Mouse (Mus musculus) heart, adult 2 months (tissue): ENCODE measurements around the gene Crxos. TPM values are rescaled to one million over a fixed set of nuclear protein-coding genes. Genes with fewer than 3 reads are reported as not detected.

Source experiments
- DNase-seq, 2 experiments: peaks; one replicate each; pipeline ENCODE4 v3.0.0; 2021
- H3K27ac ChIP-seq: fragments of 200-600 bp; 2 replicates; pipeline ENCODE4 v1.8.1; 2022
- H3K27me3 ChIP-seq: fragments of 200-500 bp; 2 replicates; pipeline ENCODE4 v1.6.1; 2012; ENCODE audit warnings: mild to moderate bottlenecking, low read length, inconsistent platforms, mixed read lengths; ENCODE audit not compliant: control insufficient read depth, insufficient read depth
- H3K36me3 ChIP-seq: fragments of 200-500 bp; 2 replicates; pipeline ENCODE4 v1.6.1; 2012; ENCODE audit warnings: low read length, inconsistent platforms; ENCODE audit not compliant: control insufficient read depth, insufficient read depth
- H3K4me1 ChIP-seq: fragments of 200-500 bp; 2 replicates; pipeline ENCODE4 v1.6.1; 2011; ENCODE audit warnings: low read length; ENCODE audit not compliant: control insufficient read depth, insufficient read depth
- H3K4me3 ChIP-seq: fragments of 200-600 bp; 2 replicates; pipeline ENCODE4 v1.8.1; 2022
- H3K79me2 ChIP-seq: fragments of 200-500 bp; replicated peaks from 2 replicates; pipeline ENCODE4 v1.6.1; 2012; ENCODE audit warnings: mild to moderate bottlenecking, inconsistent platforms, low read length, moderate library complexity, mixed read lengths; ENCODE audit not compliant: control insufficient read depth, insufficient read depth
- H3K9ac ChIP-seq: fragments of 200-500 bp; 2 replicates; pipeline ENCODE4 v1.6.1; 2012; ENCODE audit warnings: low read depth, mild to moderate bottlenecking, control low read depth, inconsistent platforms, low read length, mixed read lengths
- CTCF ChIP-seq: fragments of 200-600 bp; IDR thresholded peaks from 2 replicates; pipeline ENCODE4 v1.8.1; 2022; ENCODE audit warnings: antibody characterized with exemption, mild to moderate bottlenecking, moderate library complexity
- EP300 ChIP-seq: fragments of 200-500 bp; IDR thresholded peaks from 2 replicates; pipeline ENCODE4 v1.6.1; 2011; ENCODE audit warnings: low read depth, low read length, control low read depth; ENCODE audit not compliant: insufficient read depth
- POLR2A ChIP-seq: fragments of 200-500 bp; IDR thresholded peaks from 2 replicates; pipeline ENCODE4 v1.6.1; 2011; ENCODE audit warnings: mild to moderate bottlenecking, low read depth, low read length, control low read depth; ENCODE audit not compliant: insufficient read depth
- WGBS: fragments of 180-500 bp; shearing (Covaris S2); methylation state at CpG from one replicate; pipeline ENCODE4 v1.1.7; 2018; 5-methylcytosine and 5-hydroxymethylcytosine counted together
- intact Hi-C: fragments of 180-260 bp; cut with DNase I; formaldehyde crosslinking; loops from one replicate; pipeline ENCODE4 v1.15.1; 2025
- polyA plus RNA-seq: library from polyadenylated mRNA; depleted of rRNA; stranded (reverse); fragments of >200 nt; gene quantifications from 2 replicates; pipeline ENCODE4 v1.2.3, GENCODE M21; 2012
- total RNA-seq, 2 experiments: library from RNA; stranded (reverse); gene quantifications; 2 replicates each; pipeline ENCODE4 v1.2.3; 2021

The Crxos gene
- total and polyA plus RNA-seq, 3 experiments = not detected

DNA sequence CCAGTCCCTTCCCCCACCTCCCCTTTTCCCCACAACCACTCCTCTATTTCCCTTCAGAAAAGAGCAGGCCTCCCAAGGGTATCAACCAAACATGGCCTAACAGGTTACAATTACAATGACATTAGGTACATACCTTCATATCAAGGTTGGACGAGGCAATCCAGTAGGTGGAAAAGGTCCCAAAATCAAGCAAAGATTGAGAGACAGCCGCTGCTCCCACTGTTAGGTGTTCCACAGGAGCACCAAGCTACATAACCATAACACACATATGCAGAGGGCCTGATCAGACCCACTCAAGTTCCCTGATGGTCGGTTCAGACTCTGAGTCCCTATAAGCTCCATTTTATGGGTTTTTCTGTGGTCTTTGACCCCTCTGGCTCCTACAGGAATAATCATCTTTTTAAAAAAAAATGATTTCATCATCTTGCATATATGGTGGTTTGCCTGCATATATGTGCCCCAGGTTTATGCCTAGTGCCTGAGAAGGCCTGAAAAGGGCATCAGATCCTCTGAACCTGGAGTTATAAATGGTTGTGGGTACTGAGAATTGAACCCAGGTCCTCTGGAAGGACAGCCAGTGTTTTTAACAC is 33.8 kb downstream of the Crxos start:
- no peak for DNase-seq
- Histone ChIP-seq H3K4me3 (no peak overlapping the region), H3K36me3 (no peaks in the 10 kb centered on the region; the same call in 1 of the 2 replicates), H3K27ac (no peak overlapping the region), H3K9ac (no peak overlapping the region), H3K79me2 (no peaks in the 10 kb centered on the region), H3K4me1 (peaks cover 5% of the 10 kb centered on the region), H3K27me3 (no peaks in the 10 kb centered on the region)
- no peak for TF ChIP-seq CTCF
- TF ChIP-seq EP300 = no peak
- no peak for TF ChIP-seq POLR2A
- 86% methylated on average over 3 of the region's 3 CpGs for WGBS
- intact Hi-C loops = no loop called here

GRCm38 (mm10) chr7:15916996-15917395 is 34.6 kb downstream of the Crxos start:
- Histone ChIP-seq H3K9ac (no peak overlapping the region), H3K4me3 (no peak overlapping the region), H3K79me2 (no peaks in the 10 kb centered on the region), H3K4me1 (peaks cover 5% of the 10 kb centered on the region), H3K36me3 (no peaks in the 10 kb centered on the region; the same call in 1 of the 2 replicates), H3K27me3 (no peaks in the 10 kb centered on the region), H3K27ac (no peak overlapping the region)
- DNase-seq = no peak
- no peak for TF ChIP-seq POLR2A
- TF ChIP-seq EP300 = no peak
- TF ChIP-seq CTCF = no peak
- WGBS = 75% methylated on average over 4 of the region's 4 CpGs
- intact Hi-C loops = no loop called here

DNA sequence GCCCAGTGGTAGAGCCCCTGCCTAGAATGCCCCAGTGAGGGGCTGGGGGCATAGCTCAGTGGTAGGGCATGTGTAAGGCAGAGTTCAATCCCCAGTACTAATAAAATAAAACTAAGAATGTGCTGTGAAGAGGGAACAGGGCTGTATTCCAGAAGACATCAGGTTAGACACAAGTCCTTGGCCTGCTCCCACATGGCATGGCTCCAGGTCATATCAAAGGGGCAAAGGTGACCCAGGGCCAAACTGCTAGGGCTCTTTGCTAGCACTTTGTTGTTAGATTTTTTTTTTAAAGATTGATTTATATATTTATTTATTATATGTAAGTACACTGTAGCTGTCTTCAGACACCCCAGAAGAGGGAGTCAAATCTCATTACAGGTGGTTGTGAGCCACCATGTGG is 36.0 kb downstream of the Crxos start:
- intact Hi-C loops = no loop called here
- Histone ChIP-seq H3K27me3 (no peaks in the 10 kb centered on the region), H3K79me2 (no peaks in the 10 kb centered on the region), H3K36me3 (no peaks in the 10 kb centered on the region; the same call in 1 of the 2 replicates), H3K9ac (no peak overlapping the region), H3K4me3 (no peak overlapping the region), H3K27ac (no peak overlapping the region), H3K4me1 (peaks cover 7% of the 10 kb centered on the region)
- no peak for DNase-seq
- TF ChIP-seq EP300 = no peak
- no peak for TF ChIP-seq POLR2A
- no peak for TF ChIP-seq CTCF

- Histone ChIP-seq H3K27me3 (no peaks in the 10 kb centered on the region), H3K4me3 (no peak overlapping the region), H3K9ac (no peak overlapping the region), H3K27ac (no peak overlapping the region), H3K4me1 (peaks cover 6% of the 10 kb centered on the region), H3K36me3 (no peaks in the 10 kb centered on the region; the same call in 1 of the 2 replicates), H3K79me2 (no peaks in the 10 kb centered on the region)
- WGBS = 79% methylated on average over 9 of the region's 9 CpGs
- no peak for DNase-seq
- TF ChIP-seq POLR2A = no peak
- no peak for TF ChIP-seq EP300
- no peak for TF ChIP-seq CTCF
- intact Hi-C loops = loop anchor here (5.0 kb wide), 2 partner anchors 127 to 177 kb away; partner anchors contain the start of genes Bicra and Napa
Measured at GRCm38 (mm10) chr7:15919947-15920346, 37.5 kb downstream of the Crxos start.

DNA sequence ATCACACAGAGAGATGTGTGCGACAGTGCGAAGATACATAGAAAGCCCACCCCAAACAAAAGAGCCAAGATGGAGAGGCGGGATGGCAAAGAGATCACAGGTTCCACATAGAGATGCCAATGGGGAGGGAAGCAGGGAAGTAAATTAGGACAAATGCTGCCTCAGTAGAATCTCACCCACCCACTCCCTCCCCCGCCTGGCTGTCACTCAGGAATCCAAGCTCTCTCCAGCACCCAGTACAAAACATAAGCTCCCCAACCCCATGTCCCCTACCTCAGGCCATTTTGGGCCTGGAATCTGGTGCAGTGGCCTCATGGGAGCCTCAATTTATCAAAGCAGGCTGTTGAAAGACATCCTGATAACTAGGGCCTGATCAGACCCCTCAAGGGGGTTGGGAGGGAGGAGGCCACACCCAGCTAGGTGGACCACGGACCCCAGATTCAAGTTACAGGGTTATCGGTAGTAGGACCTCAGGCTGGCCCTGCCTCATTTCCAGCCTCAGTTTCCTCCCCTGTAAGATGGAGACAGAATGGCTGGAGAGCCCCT is 38.3 kb downstream of the Crxos start:
- WGBS = 71% methylated on average over 6 of the region's 6 CpGs
- TF ChIP-seq CTCF (no peak), POLR2A (no peak), EP300 (no peak)
- no peaks in the 10 kb centered on the region for H3K27me3 ChIP-seq
- no peaks in the 10 kb centered on the region; the same call in 1 of the 2 replicates for H3K36me3 ChIP-seq
- peak overlapping the region; percentile 89 for H3K4me3 ChIP-seq
- no peak overlapping the region for H3K9ac ChIP-seq
- intact Hi-C loops = loop anchor here (5.0 kb wide), 2 partner anchors 127 to 177 kb away; partner anchors contain the start of genes Bicra and Napa
- H3K27ac ChIP-seq = no peak overlapping the region; the same call in 1 of the 2 replicates
- peaks cover 6% of the 10 kb centered on the region for H3K4me1 ChIP-seq
- DNase-seq = no peak
- H3K79me2 ChIP-seq = no peaks in the 10 kb centered on the region

GRCm38 (mm10) chr7:15921796-15922195 is 39.4 kb downstream of the Crxos start:
- Histone ChIP-seq H3K79me2 (no peaks in the 10 kb centered on the region), H3K9ac (peak overlapping the region; percentile 83), H3K4me1 (peaks cover 6% of the 10 kb centered on the region), H3K4me3 (peak overlapping the region; percentile 89), H3K27me3 (no peaks in the 10 kb centered on the region), H3K36me3 (no peaks in the 10 kb centered on the region; the same call in 1 of the 2 replicates), H3K27ac (peak overlapping the region; percentile 98)
- intact Hi-C loops = loop anchor here (5.0 kb wide), 2 partner anchors 126 to 176 kb away; partner anchors contain the start of genes Bicra and Napa
- DNase-seq = peak in 1 of 2 experiments; percentile 56
- TF ChIP-seq CTCF (no peak), POLR2A (no peak)
- under 1% methylated on average over 10 of the region's 10 CpGs for WGBS
